Mouse (Mus musculus) bone marrow, adult 2 months (tissue): Measurements from ENCODE around the gene Smad5.

Experiments used
- CTCF ChIP-seq: fragments of 200-500 bp; IDR thresholded peaks from 2 replicates; pipeline ENCODE4 v1.5.1; 2011; ENCODE audit warnings: low read length, control low read depth; ENCODE audit not compliant: control insufficient read depth, insufficient read depth
- POLR2A ChIP-seq: fragments of 200-500 bp; IDR thresholded peaks from 2 replicates; pipeline ENCODE4 v1.6.1; 2011; ENCODE audit warnings: low read depth, mild to moderate bottlenecking, control low read depth, low read length, borderline replicate concordance; ENCODE audit not compliant: control insufficient read depth

DNA sequence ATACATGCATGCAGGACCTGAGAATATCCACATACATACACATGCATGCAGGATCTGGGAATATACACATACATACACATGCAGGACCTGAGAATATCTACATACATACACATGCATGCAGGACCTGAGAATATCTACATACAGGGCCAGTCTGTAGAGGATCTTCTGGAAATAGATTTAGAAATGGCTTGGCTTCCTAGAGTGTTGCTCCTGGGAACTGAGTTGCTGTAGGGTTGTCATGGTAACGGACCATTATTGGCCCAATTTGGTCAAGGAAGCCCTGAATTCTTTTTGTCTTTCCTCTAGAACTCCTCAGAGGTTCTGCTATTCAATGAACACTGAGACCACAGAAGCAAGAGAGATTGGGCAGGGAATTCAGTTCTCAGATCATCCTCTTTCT, 79.8 kb downstream of the Smad5 start:
- no peak for TF ChIP-seq POLR2A
- TF ChIP-seq CTCF = no peak
